Mouse (Mus musculus): ENCODE measurements around the gene Grap2.

Gene Grap2

GRCm38 (mm10) chr15:80684786-80685602 is 112.6 kb downstream of the Grap2 start:
- no peak for DNase-seq

GRCm38 (mm10) chr15:80685603-80685895 is 113.2 kb downstream of the Grap2 start:
- no peak for DNase-seq

- DNase-seq, result no peak
Measured at GRCm38 (mm10) chr15:80688536-80688935, 116.1 kb downstream of the Grap2 start.

DNA sequence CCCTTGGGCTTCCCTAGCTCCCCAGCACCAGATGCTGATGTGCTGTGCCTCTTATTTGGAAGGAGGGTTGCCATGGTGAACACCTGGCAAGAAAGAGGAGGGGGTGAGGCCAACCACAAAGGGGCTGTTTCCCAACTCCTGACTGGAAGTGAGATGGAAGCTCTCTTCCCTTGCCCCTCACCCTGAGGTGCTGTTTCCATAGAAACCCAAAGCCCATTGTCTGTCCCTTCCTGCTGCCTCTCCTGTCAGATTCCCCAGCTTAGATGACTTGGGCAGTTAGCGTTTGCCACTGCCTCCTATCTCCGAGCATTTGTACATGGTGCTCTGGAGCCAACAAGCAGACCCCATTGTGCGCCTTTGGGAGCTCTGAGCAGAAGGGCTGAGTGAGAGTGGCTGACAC is 121.1 kb downstream of the Grap2 start:
- no peak for DNase-seq

- peak; percentile 42 to 83 for DNase-seq
Measured at GRCm38 (mm10) chr15:80694125-80694910, 121.9 kb downstream of the Grap2 start.

- no peak for DNase-seq
Measured at GRCm38 (mm10) chr15:80697564-80697963, 125.2 kb downstream of the Grap2 start.

DNA sequence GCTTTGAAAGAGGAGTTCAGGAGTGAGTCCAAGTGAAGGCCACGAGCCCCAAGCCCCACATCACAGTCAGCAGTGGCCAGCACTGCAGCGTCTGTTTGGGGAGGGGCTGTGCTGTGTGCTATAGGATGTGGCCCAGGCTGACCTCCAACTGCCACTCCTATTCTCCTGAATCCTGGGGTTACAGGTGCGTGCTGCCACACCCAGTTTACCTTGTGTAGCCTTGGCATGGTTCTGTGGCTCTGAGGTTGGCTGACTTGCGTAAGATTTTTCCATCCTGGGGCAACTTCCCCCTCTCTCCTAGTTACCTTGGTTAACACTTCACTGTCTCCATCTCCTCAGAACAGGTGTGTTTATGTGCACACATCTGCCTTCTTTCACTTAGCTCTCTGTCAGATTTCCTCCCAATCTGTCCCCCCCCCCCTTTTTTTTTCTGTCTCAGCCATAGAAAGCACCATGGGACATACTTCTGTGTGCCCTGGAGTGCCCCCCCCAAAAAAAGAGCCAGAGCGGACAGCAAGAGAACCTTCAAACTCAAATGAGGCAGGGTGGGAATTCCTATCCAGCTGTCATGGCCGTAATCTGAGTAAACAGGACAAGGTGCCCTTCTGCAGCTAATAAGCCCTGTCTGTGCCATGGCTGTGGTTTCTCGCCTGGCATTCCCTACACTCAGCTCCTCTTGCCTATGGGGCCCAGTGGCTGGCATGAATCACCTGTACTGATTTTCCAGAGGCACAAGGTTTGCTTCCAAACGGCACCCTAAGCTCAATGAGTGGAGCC is 129.3 kb downstream of the Grap2 start:
- DNase-seq, result no peak
